Mouse (Mus musculus): ENCODE measurements around the gene Cenph.
"Not testable (repeated sequence)": the region's sequence is repeated elsewhere in the genome, so short reads cannot be mapped to it uniquely, and the experiment has no call there.

Cenph gene

DNA sequence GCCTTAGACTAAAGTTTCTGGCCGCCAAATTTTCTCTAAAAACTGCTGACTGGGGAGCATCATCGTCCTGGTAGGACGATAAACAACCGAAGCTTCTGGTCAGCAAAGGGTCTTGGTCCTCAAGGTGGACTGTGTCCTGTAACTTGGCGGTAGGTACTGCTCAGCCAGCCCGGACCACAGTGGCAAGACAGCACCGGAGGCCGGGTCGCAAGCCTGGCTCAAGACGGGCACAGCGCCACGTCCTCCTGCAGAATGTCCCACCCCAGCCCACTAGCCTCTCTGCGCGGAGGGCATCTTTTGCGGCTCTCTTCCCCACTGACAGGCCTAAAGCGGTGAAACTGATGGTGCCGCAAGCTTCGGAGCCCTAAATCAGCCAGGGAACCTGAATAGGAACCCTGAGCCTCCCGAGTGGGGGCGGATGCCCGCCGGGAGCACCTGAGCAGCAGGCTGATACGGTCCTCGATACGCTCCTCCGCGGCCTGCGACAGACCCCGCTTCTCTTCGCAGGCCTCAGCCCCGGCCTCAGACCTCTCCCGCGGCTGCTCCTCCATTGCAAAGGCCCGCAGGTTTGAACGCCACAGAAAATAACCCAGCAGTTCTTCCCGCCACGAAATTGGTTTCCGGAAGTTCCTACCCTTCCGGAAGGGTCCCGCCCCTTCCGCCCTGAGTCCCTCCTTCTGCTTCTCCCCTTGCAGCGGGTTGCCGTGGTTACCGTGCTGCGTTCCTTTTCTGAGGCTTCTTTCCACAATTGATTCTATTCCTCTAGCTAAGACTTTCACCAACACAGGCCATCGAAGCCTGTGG lies at the start of gene Cenph:
Gene Cenph, minus strand, starts transcription at position 648 of the 804 bp plus-strand sequence.
- peak; percentile 64 for DNase-seq (ENCODE audit: extremely low spot score, low read depth, low spot score)

DNA sequence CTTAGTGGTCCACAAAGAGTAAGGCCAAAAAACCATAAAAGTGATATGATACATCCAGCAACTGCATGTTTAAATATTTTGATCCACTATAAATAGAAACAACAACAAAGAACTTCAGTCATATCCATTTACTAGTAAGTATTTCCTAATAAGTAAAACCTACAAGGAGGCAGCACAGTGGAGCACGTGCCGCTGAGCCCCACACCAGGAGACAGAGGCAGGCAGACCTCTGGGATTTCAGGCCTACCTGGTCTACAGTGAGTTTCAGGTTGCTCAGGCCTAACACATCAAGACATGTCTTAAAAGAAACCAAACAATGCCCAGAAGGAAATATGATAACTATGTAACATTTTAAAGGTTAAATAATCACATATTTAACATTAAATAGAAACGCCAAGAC lies 49.2 kb upstream of the Cenph start:
- no peak for DNase-seq (ENCODE audit: extremely low spot score, low read depth, low spot score)

DNA sequence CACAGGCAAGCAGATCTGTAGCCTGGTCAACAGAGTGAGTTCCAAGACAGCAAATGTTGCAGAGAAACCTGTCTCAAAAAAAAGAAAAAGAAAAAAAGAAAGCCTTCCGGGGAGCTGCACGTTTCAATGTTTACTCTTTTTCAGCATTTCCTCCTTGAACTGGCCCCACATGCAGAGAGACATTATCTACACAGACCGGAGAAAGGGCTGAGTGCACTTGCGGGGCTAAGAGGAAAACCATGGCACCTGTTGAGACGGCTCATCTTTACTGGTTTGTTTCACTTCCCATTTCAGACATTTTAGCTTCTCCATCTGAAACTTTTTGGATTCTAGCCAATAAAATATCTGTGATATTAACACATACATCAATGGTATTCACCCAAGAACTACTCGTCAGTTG lies 48.6 kb upstream of the Cenph start:
- DNase-seq (ENCODE audit: extremely low spot score, low read depth, low spot score) = no peak

DNA sequence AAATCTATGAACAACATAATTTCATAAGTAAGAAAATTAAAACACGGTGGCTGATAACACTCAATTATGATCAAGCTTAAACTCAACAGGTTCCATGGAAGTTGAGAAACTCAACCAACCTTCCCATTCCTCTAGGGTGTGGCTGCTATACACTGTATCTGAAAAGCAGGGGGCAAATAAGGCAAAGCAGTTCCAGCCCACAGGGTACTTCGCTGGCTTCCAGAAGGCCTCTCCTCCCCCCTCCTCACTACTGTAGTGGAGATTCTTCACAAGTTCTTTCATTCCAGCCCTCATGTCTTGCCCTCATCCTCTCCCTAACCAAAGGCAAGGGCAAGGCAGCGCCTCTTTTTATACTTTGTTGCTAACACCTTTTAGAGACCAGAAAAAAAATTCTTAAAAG lies 48.2 kb upstream of the Cenph start:
- no peak for DNase-seq (ENCODE audit: extremely low spot score, low read depth, low spot score)

DNA sequence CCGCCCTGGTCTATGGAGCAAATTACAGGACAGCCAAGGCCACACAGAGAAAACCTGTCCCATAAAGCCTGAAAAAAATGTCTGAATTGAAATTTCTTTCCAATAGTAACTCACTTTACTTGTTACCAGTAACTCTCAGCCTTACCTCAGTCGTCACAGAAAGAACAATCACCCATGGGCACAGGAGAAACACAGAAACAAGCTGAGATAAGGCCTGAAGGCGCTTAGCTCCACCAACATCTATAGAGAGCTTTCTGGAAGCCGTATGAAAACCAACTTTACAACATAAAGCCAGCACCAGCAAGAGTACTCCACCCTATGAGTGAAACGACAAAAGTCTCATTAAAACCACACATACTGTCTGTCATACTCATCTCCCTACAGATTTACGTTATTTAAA lies 38.8 kb upstream of the Cenph start:
- DNase-seq (ENCODE audit: extremely low spot score, low read depth, low spot score) = no peak

DNA sequence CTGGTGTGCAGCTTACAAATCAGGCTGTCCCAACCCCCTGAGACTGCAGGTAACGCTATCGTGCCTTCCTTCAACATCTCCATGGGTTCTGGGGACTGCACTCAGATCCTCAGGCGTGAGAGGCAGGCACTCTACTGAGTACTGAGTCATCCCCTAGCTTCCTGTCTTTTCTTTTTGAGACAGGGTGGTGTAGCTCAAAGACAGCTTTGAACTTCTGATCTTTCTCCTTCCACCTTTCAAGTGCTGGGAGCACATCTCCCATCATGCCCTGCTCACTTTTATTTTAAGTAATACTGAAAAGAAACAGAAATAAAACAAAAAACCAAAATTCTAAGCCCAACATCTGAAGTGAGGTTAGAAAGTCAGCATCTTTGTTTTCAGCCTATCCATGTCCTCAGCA lies 30.1 kb upstream of the Cenph start:
- no peak for DNase-seq (ENCODE audit: extremely low spot score, low read depth, low spot score)

DNA sequence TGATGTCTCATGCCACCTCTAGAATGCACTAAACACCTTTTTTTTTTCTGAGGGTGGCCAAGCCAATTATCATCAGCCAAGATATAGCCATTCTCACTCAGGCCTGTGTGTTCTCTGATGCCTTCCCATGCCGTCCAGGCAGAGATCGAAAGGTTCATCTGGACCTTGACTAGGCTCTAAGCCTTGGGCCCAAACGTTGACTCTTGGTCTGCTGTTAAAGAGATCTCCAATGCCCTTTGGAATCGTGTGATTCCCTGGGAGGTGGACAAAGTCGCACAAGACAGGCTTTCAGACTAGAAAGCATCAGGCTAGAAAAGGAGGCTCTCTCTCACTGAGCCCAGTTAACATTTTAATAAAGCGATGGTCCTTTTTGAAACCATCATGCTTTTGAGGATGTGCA lies 21.5 kb upstream of the Cenph start:
- no peak for DNase-seq (ENCODE audit: extremely low spot score, low read depth, low spot score)

DNA sequence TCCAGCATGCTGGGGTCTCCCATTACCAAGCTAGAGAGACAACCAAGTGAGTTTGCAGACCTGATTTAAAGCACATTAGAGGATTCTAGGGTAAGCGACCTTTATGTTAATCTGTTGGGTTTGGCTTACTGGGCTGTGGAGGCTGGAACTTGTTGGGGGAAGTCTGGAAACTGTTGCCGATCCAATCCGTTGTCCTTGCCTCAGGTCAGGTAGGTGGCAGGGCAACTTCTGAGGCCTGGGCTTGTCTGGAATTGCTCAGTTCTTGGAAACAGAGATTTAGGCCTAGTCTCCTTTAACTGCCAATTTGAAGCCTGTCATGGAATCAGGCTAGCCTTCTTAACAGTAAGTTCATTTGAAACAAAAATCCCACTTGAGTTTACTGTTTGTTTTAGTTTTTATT lies 13.4 kb upstream of the Cenph start:
- DNase-seq (ENCODE audit: extremely low spot score, low read depth, low spot score) = no peak

DNA sequence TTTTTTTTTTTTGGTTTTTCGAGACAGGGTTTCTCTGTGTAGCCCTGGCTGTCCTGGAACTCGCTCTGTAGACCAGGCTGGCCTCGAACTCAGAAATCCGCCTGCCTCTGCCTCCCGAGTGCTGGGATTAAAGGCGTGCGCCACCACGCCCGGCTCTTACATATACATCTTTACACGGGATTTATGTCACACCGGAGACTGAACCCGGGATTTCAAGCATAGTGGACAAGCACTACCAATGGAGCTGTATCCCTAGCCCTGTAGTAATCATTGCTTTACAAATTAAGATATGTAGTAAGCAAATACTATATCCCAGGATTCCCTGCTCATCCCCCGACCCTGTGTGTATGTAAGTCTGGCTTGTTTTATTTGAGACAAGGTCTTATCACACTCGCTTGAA lies 12.4 kb upstream of the Cenph start:
- not testable (repeated sequence) for DNase-seq (ENCODE audit: extremely low spot score, low read depth, low spot score)

DNA sequence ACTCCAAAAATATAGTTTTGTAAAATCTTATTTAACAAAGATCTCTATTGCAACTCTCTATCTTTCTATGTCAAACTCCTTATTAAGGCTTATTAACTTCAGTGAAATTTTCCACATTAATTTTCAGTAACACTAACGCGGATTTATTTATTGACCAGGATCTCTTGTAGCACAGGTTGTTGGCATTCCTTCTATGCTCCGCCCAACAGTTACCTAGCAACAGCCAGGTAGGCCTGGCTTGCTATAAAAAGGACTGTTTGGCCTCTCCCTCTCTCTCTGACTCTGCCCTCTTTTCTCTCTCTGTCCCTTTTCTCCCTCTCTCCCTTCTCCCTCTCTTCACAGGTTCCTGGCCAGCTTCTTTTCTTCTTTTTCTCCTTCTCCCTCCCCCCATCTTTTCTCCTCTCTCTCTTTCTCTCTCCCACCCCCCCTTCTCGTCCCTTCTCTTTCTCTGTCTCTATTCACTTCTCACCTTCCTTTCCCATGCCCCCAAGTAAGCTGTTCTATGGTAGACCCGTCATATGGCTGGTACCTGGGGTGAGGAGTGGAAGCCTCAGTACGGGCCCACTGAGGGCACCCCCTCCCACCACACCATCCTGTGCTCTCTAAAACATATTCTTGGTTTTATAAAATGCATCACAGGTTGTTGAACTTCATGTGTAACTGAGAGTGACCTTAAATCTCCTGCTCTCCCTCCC lies 11.8 kb upstream of the Cenph start:
- DNase-seq (ENCODE audit: extremely low spot score, low read depth, low spot score) = no peak

DNA sequence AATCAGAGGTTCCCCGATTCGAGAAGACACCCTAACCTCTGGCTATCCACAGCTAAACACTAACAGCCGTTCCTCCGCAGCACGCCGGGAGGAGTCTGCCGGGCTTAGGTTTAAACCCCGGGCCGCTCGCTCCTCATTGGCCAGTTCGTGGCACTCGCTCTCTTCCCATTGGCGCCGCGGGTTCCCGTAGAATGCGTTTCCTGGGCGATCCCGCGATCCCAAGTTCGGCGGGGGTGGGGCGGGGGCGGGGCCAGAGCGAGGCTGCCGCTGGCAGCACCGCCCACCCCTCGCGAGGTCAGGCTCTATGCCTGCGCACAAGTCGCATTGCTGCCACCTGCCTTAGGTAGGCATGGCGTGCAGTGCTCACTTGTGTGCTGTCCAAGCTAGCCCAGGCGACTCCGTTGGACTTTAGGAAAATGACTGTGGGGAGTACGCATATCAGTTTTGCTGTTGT lies 10.7 kb upstream of the Cenph start, which contains the start of gene Ccnb1:
Gene Ccnb1, minus strand, starts transcription at position 157 of the 454 bp plus-strand sequence.
- DNase-seq (ENCODE audit: extremely low spot score, low read depth, low spot score) = peak; percentile 60

DNA sequence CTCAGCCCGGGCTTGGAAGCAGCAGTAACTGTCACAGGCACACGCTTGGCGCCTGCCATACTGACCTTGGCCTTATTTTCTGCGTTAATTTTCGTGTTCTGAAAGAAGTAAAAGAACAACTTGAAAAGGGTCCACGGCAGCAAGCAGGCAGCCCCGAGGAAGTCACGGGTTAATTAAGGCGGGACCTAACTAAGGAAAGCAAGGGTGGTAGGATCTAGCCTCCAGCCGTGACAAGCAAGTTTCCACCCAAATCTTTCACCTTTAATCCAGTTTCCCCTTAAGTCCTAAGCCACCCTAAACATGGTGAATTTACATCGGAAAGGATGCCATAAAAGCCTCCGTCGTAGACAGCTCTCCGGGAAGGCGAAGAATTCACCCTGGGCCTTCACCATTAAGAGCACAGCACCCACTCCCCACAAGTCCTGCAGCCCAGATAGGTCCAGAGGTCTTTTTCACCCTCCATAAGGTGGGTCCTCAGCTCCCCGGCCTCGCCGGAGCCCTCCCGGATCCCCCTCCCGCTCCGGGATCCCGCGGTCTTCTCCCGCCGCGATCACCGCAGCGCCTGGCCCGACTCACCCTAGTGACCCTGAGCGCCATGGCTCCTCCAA lies 10.2 kb upstream of the Cenph start:
- no peak for DNase-seq (ENCODE audit: extremely low spot score, low read depth, low spot score)

DNA sequence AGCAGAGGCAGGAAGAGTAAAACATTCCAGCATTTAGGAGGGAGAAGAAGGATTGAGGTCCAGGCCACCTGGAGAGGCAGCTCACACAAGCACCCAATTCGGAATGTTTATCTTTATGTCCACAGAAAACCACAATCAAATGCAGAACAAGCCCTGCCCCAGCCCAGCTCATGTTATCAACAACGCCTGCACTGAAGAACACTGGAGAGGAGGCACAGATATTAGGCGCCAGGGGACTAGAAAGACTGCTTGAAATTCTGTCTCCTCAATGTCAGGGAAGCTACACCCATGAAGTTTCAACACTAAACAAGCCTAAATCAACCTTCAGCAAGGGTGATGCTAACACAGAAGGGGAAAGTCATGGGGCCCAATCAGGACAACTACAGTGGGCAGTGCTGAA lies 1.8 kb upstream of the Cenph start:
- DNase-seq (ENCODE audit: extremely low spot score, low read depth, low spot score) = no peak

DNA sequence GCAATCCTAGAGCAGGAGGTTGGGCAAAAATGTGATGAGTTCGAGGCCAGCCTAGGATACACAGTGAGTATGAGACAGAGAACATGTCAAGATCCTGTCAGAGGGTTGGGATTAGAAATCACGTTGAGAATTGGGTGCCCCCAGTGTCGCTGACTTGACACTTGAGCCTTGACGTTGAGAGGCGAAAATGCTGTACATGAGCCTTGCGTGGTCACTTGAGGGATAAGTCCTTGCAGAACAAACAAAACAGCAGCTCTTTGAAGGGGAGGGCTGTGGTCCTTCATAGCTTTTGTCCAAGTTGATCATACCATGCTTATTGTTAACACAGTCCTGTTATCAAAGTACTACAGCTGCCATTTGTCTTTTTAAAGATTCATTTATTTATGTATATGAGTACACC lies 1.0 kb upstream of the Cenph start:
- no peak for DNase-seq (ENCODE audit: extremely low spot score, low read depth, low spot score)

DNA sequence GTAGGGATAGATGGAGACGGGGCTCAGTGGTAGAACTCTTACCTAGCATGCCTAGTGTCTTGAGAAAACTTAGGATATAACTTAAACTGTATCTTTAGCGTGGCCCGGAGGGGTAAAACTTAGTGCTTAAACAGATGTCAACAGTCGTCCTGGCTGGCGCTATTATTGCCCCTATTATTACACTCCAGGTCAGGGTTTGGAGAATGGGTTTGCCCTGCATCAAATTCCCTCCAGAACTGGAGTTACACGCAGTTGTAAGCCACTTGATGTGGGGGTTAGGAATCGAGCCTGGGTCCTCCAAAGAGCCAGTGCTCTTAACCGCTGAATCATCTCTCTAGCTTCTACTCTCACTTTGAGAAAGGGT lies 339 bp upstream of the Cenph start:
- no peak for DNase-seq (ENCODE audit: extremely low spot score, low read depth, low spot score)

DNA sequence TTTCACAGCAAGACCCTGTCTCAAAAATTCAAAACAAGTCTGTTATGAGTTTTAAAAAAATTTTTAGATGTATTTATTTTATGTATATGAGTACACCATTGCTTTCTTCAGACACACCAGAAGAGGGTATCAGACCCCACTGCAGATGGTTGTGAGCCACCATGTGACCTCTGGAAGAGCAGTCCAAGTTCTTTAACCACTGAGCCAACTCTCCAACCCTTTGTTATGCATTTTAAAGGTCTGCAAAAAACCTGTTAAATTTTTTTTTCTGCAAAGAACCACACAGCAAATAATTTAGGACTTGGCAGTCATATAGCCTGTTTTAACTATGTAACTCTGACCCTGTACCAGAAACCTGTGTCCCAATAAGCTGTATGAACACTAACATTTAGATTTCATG lies 995 bp downstream of the Cenph start:
- no peak for DNase-seq (ENCODE audit: extremely low spot score, low read depth, low spot score)

DNA sequence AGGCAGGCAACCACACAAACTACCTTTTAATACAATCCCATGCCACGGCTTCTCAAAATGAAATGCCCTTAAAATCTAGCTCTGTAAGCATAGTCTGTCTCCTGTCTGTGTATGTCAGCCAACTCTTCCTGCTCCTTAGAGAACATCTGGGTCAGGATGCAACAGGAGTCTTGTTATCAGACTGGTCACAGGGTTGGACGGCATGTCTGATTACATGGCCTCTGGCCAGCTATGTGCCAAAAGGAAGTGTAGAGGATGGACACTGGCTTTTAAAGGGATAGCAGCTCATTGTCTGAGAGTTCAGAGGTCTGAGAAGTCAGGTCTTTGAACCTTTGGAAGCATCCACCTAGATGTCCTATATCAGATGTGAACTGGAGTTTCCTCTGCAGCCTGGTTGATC lies 20.4 kb downstream of the Cenph start:
- no peak for DNase-seq (ENCODE audit: extremely low spot score, low read depth, low spot score)

DNA sequence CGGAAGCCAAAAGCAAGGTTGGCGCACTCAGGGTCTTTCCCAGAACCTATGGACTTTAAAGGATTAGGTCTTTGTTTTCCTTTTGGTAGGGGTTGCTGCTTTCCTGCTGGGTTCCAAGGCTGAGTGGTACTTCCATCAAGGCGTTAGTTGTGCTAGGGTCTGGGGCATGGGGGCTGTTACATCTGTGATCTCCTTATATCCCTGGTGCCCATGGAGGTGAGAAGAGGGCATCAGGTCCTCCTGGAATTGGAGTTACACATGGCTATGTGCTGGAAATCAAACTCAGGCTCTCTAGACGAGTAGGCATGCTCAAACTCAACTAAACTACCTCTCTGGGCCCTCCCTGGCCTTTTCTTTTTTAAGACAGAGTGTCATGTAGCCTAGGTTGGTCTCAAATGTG lies 21.5 kb downstream of the Cenph start:
- no peak for DNase-seq (ENCODE audit: extremely low spot score, low read depth, low spot score)

DNA sequence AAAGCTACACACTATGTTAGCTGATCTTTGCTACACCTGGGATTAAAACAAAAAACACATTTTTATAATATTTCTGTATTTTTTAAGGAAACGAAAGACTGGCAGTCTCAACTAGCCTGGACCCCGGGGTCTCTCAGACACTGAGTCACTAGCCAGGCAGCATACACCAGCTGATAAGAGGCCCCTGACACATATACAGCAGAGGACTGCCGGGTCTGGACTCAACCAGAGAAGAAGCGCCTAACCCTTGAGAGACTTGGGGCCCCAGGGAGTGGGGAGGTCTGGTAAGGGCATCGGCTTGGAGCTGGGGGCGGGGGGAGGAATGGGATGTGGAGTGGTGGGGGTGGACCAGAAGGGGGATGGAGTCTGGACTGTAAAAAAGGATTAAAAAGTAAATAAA lies 22.7 kb downstream of the Cenph start:
- DNase-seq (ENCODE audit: extremely low spot score, low read depth, low spot score) = no peak

DNA sequence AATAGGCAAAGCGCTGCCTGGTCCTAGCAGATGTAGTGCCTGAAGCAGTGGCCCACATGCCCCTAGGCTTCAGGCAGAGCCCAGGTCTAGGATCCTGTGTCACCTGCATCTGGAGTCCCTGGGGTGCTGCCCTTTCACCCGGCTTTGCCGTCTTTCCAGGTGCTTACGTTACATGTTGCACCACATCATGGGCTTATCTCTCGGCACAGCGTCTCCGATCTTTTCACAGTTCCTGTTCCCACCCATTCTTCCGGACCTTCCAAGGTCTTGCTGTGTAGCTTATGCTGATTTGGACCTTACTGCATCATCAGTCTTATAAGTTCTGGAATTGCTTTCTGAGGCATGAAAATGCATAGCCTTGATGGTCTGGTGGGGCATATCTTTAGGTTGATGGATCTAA lies 23.2 kb downstream of the Cenph start:
- DNase-seq (ENCODE audit: extremely low spot score, low read depth, low spot score) = no peak

DNA sequence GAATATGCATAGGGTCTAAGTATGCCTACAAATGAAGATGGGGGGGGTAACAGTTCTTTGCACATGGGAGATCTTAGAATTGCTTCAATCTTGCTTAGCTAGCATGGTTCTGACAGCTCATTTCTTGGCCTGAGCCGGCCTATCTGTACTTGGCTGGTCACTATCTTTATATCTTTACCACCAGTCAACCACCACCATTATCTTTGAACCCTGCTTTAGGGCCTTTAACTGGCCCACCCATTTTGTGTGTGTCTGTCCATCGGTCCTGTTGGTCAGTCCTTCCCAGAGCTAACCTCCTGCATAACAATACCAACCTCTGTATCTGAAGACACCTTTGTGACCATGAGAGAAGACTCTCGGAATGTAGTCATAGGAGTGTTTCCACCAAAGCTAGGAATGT lies 24.3 kb downstream of the Cenph start:
- no peak for DNase-seq (ENCODE audit: extremely low spot score, low read depth, low spot score)

DNA sequence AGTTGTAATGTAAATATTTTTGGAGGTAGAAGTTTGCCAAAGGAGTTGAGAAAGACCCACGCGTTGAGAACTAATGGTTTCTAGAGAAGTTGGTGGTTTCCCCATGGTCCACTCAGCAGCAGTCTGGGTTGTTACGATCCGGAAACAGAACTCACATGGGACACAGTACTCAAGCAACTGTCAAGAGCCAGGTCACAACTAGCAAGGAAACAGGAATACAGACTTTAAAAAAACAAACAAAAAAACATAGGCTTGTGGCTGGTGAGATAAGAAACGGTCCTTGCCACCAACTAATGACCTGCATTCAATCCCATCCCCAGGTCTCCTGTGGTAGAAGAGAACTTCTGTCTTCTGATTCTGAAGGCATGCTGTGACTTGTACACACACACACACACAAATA lies 24.9 kb downstream of the Cenph start:
- DNase-seq (ENCODE audit: extremely low spot score, low read depth, low spot score) = no peak
